Mouse (Mus musculus): ENCODE data around the gene Adck1.

DNA sequence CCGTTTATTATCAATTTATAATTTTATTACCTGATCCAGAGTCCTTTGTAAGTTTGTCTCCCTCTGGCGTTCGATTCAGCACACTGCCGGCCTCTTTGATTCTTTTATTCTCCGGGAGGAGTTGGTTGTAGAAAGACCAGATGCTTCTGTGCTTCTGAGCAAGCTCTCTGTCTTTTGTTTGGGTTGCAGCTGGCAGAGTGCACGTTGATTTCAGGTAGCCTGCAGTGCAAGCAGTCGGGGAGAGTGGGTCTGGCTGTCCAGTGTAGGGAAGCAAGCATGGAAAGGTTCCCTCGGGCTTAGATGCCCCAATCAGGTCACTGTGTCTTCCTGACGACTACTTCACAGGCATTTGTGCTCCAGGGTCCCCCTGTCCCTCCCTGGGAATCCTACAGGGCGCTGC, 16.5 kb downstream of the Adck1 start:
- TF ChIP-seq CTCF (IDR thresholded peaks at IDR 0.05; ENCODE audit: low read depth, low read length) = no peak
- TF ChIP-seq POLR2A (IDR thresholded peaks at IDR 0.05; ENCODE audit: borderline replicate concordance, low read depth, low read length) = no peak

Measured in bone marrow macrophage, adult 2 months (primary cell).